Mouse (Mus musculus): ENCODE measurements at regions not wholly inside any gene's neighbourhood (a gene's known extent, or its start where the extent isn't known, plus 50 kb on each side); places are given as distances from the start of the nearest gene placed in this dataset.
"Not testable (repeated sequence)": the region's sequence is repeated elsewhere in the genome, so short reads cannot be mapped to it uniquely, and the experiment has no call there.

GRCm38 (mm10) chr5:74829003-74829402 lies 126.3 kb upstream of the Lnx1 start:
- DNase-seq (ENCODE audit: low spot score in 2 of 2), result no peak

- DNase-seq (ENCODE audit: low spot score in 2 of 2), result no peak
Observed at GRCm38 (mm10) chr5:74827944-74828343, 125.2 kb upstream of the Lnx1 start.

GRCm38 (mm10) chr5:74825517-74826254 lies 123.0 kb upstream of the Lnx1 start:
- DNase-seq (ENCODE audit: low spot score in 2 of 2), result no peak

- DNase-seq (ENCODE audit: low spot score in 2 of 2), result no peak
Observed at GRCm38 (mm10) chr5:74823719-74824118, 121.0 kb upstream of the Lnx1 start.

GRCm38 (mm10) chr5:74821969-74822368 lies 119.3 kb upstream of the Lnx1 start:
- DNase-seq (ENCODE audit: low spot score in 2 of 2), result no peak

- DNase-seq (ENCODE audit: low spot score in 2 of 2), result no peak
Observed at GRCm38 (mm10) chr5:74816523-74816922, 113.8 kb upstream of the Lnx1 start.

- DNase-seq (ENCODE audit: low spot score in 2 of 2), result no peak
Observed at GRCm38 (mm10) chr5:74813396-74813795, 110.7 kb upstream of the Lnx1 start.

GRCm38 (mm10) chr5:74811046-74811445 lies 108.3 kb upstream of the Lnx1 start:
- DNase-seq (ENCODE audit: low spot score in 2 of 2), result no peak

- no peak for DNase-seq (ENCODE audit: low spot score in 2 of 2)
Observed at GRCm38 (mm10) chr5:74807581-74808221, 105.0 kb upstream of the Lnx1 start.

- no peak for DNase-seq (ENCODE audit: low spot score in 2 of 2)
Observed at GRCm38 (mm10) chr5:74801946-74802345, 99.2 kb upstream of the Lnx1 start.

GRCm38 (mm10) chr5:74800351-74800750 lies 97.6 kb upstream of the Lnx1 start:
- DNase-seq (ENCODE audit: low spot score in 2 of 2), result no peak

GRCm38 (mm10) chr5:74796421-74797067 lies 93.8 kb upstream of the Lnx1 start:
- DNase-seq (ENCODE audit: low spot score in 2 of 2), result peak in 1 of 2 experiments; percentile 15

GRCm38 (mm10) chr5:74794726-74795125 lies 92.0 kb upstream of the Lnx1 start:
- DNase-seq (ENCODE audit: low spot score in 2 of 2), result peak; percentile 15 to 28

- DNase-seq (ENCODE audit: low spot score in 2 of 2), result peak; percentile 21 to 28
Observed at GRCm38 (mm10) chr5:74793431-74793830, 90.7 kb upstream of the Lnx1 start.

- DNase-seq (ENCODE audit: low spot score in 2 of 2), result no peak
Observed at GRCm38 (mm10) chr5:74792936-74793335, 90.2 kb upstream of the Lnx1 start.

- peak; percentile 77 to 90 for DNase-seq (ENCODE audit: low spot score in 2 of 2)
Observed at GRCm38 (mm10) chr5:74792301-74792700, 89.6 kb upstream of the Lnx1 start.

GRCm38 (mm10) chr5:74790501-74790900 lies 87.8 kb upstream of the Lnx1 start:
- DNase-seq (ENCODE audit: low spot score in 2 of 2), result not testable (repeated sequence)

GRCm38 (mm10) chr5:74783906-74784305 lies 81.2 kb upstream of the Lnx1 start:
- peak; percentile 44 to 67 for DNase-seq (ENCODE audit: low spot score in 2 of 2)

GRCm38 (mm10) chr5:74778076-74778465 lies 75.4 kb upstream of the Lnx1 start:
- no peak for DNase-seq (ENCODE audit: low spot score in 2 of 2)

GRCm38 (mm10) chr5:74777381-74778075 lies 74.8 kb upstream of the Lnx1 start:
- no peak for DNase-seq (ENCODE audit: low spot score in 2 of 2)

GRCm38 (mm10) chr5:74776081-74776480 lies 73.4 kb upstream of the Lnx1 start:
- DNase-seq (ENCODE audit: low spot score in 2 of 2), result no peak

- DNase-seq (ENCODE audit: low spot score in 2 of 2), result no peak
Observed at GRCm38 (mm10) chr5:74775596-74775995, 72.9 kb upstream of the Lnx1 start.
